Mouse (Mus musculus) heart, postnatal 36 days (tissue): ENCODE results near the gene Rbbp8nl. TPM values are rescaled to one million over a fixed set of nuclear protein-coding genes. Genes with fewer than 3 reads are reported as not detected.

Source experiments
- DNase-seq, 2 experiments: peaks; one replicate each; pipeline ENCODE4 v3.0.0; 2021 to 2022
- intact Hi-C: fragments of 180-260 bp; cut with DNase I; formaldehyde crosslinking; loops from one replicate; pipeline ENCODE4 v1.15.1; 2025
- microRNA-seq, 2 experiments: library from miRNA; unstranded; fragments of <30 nt; microRNA quantifications; one replicate each; pipeline ENCODE4 v1.2.0; 2021; ENCODE audit warnings: borderline number of aligned reads in 2 of 2
- total RNA-seq, 2 experiments: library from RNA; stranded (reverse); gene quantifications; 2 replicates each; pipeline ENCODE4 v1.2.3; 2021

The Rbbp8nl gene
- total RNA-seq, 2 experiments from 2014 or later = not detected

DNA sequence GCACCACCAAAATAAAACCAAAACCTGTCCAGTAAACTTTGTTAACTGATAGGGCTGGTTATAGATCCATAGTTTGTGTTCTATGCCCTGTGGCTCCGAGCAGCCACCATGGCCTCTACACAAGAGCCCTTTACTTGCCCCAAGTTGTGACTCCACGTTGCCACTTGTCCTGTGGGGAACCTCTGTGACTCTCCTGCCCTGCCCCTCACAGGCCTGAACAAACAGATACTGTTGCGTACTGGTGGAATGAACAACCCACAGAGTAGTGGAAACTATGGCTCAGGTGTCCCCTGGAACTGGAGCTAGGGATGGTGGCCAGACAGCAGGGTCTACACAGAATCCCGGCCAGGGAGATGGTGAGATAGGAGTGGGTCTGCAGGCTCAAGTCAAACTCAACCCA lies 53.9 kb downstream of the Rbbp8nl start:
- intact Hi-C loops = no loop called here
- no peak for DNase-seq

DNA sequence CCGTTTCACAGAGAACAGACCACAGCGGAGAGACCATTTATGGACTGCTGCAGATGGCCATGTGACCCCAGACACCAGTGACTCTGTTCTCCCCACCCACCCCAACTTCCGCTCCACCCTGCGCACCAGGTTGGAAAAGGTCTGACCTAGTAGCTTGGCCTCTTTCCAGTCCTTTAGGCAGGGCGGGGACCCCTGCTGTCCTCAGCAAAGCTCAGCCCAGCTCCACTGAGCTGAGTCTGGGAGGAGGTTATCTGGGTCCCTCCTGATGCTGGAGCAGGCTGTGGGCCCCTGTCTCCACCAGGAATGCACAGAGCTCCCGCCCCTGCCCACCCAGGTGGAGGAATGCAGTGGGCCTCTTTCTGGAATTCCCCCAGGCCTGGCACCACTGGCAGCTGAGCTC lies 54.7 kb downstream of the Rbbp8nl start:
- intact Hi-C loops = no loop called here
- no peak for DNase-seq

DNA sequence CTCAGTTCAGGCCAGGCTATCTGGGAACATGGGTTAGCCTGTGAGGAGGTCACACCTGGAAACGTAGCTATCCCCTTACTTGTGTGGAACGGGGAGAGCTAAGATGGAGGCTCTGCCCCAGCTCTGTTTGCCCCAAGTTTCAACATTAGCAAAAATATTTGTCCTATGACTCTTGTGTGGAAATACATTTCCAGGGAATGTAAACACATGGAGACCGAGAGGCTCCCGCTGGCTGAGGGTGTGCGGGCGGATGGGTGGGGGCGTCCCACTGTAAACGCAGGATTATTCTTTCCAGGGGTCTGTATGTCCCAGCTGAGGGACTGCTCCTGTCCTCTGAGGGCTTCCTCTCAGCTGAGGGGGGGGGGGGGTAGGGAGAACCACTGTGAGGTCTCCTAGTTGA lies 55.3 kb downstream of the Rbbp8nl start:
- intact Hi-C loops = no loop called here
- DNase-seq = no peak

DNA sequence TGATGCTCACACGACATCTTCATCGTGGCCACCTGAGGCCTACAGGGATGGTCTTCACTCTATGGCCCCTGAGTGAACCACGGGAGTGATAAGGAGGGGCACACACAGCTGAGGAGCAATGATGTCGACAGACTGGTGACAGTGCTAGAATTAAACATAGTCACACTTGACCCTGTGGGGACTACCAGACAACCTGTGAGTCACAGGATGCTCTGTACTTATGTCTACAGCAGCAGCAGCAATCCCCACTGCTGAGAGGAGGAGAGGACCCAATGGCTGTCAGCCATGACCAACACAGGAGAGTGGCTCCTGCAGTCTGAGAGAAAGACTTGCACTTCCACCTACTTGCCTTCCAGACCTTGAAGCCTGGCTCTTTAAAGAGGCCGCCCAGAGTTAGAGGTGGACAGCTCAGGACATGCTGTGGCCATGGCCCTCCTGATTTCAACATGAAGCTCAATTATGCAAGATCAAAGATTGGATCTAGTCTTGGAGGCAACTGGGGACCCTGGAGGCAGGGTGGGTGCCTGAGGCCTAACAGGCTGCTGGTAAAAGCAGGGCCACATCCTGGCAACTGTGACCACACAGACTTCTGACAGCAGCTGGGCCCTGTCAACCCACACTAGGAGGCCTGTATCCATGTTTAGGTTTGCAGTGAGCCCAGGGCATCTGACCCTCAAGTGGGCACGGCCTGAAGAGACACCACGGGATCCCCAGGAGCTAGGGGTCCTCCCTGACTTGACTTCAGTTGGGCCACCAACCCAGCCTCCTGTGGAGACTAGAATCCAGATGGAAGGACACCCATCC lies 56.4 kb downstream of the Rbbp8nl start:
- intact Hi-C loops = no loop called here
- no peak for DNase-seq

DNA sequence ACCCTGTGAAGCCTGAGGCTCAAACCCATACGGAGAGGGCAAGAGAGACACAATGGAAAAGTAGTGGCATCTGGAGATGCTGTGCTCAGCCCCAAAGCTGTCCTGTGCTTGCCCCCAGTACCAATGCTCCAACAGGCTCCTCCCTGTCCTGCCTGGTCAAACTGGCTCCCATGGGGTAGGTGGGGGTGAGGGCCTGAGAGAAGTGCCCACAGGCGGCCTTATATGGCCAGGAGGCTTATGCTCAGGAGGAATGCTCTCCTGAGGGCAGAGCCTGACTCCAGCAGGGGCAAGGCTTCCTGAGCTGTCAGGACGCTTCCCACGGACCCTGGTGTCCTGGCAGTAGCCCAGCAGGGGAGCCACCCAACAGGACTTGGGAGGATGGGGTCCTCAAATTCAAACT lies 59.2 kb downstream of the Rbbp8nl start:
- intact Hi-C loops = no loop called here
- DNase-seq = no peak

DNA sequence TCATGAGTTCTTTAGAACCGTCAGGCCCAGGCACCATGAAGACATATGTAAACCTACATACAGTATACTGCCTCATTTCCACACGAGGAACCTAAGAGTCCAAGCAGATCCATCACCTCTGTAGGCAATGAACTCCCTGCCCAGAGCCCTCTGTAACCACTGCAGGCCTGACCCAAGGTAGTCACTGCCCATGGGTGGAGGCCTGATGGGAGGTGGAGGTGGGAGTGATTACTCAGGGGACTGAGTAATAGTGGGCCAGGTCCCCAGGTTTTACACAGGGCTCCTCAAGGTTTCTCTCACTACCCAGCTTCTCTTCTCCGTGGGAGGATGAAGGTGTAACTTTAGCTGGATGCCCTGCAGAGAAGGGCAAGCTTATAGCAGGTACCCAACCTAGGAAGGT lies 60.5 kb downstream of the Rbbp8nl start:
- no peak for DNase-seq
- intact Hi-C loops = loop anchor here (2.0 kb wide), 1 partner anchor 22 kb away; no protein-coding TSS in a partner anchor

DNA sequence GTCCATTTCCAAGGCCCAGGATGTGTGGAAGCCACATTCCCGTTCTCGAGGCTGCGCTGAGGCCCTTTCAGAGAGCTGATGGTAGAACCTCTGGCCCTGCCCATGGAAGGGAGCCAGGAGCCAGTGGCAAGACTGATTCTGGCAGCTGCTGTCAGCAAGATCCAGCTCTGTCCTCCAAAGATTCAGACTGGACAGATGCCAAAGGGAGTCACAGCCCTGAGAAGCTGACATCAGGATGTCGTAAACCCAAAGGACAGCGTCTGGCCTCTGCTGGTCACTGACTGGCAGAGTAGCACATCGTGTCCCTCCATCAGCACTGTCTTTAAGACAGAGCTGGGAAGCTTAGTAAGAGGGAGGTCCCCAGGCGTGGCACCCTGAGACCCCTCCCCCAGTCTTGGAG lies 61.1 kb downstream of the Rbbp8nl start:
- DNase-seq = peak in 1 of 2 experiments; percentile 51

DNA sequence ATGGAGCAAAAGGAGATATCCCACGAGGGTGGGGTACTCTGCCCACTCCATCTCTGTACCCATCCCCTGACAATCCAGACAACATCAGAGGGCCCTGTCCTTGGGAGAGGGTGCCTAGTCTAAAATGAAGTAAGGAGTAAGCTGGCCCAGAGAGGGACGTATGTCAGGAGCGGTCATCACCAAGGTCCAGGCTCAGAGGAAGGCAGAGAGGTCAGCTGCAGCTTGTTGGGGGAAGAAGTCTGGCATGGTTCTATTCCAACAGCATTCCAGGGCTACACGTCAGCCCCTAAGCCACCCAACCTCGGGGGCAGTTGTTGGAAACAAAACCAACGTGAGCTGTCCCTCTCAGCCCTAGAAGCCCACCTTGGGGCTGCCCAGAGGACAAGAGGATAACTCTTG lies 61.6 kb downstream of the Rbbp8nl start:
- no peak for DNase-seq
- intact Hi-C loops = loop anchor here (1.0 to 2.0 kb wide), 2 partner anchors 20 to 23 kb away; no protein-coding TSS in a partner anchor

More for the DNA sequence above, 61.1 kb downstream of the Rbbp8nl start:
- intact Hi-C loops = loop anchor here (1.0 to 2.0 kb wide), 2 partner anchors 20 to 22 kb away; no protein-coding TSS in a partner anchor

Small RNAs within 50 kb of the gene (microRNA-seq; reads per million reads assigned to microRNA genes)
- gene Mir3091 = 0 reads per million in 2 experiments

Other genes starting within 250 kb of the Rbbp8nl start
- 100 to 1,000 TPM; 166 to 176 TPM for gene Psma7, start 247.4 kb downstream of the Rbbp8nl start, total RNA-seq
- gene Ss18l1, start 247.4 kb downstream of the Rbbp8nl start, total RNA-seq = 1 to 10 TPM; 2.0 to 2.4 TPM
- gene Mtg2, start 219.3 kb downstream of the Rbbp8nl start, total RNA-seq = 10 to 100 TPM; 27.1 to 30.0 TPM
- under 1 TPM in 1 of 2 experiments, not detected in 1; 0.19 TPM for gene Hrh3, start 185.4 kb downstream of the Rbbp8nl start, total RNA-seq
- 10 to 100 TPM; 36.0 to 36.2 TPM for gene Osbpl2, start 170.6 kb downstream of the Rbbp8nl start, total RNA-seq
- gene Adrm1, start 118.4 kb downstream of the Rbbp8nl start, total RNA-seq = 10 to 100 TPM; 86.6 to 89.7 TPM
- gene Lama5, start 64.0 kb downstream of the Rbbp8nl start, total RNA-seq = 10 to 100 TPM; 70.7 to 76.3 TPM
- 100 to 1,000 TPM; 500 to 574 TPM for gene Rps21, start 32.5 kb downstream of the Rbbp8nl start, total RNA-seq
- 10 to 100 TPM; 11.2 to 13.5 TPM for gene Cables2, start 16.4 kb downstream of the Rbbp8nl start, total RNA-seq
- 1 to 10 TPM in 1 of 2 experiments, under 1 TPM in 1; 0.65 to 1.1 TPM for gene Gata5, start 44.8 kb upstream of the Rbbp8nl start, total RNA-seq
- under 1 TPM in 1 of 2 experiments, not detected in 1; 0.08 TPM for gene Slco4a1, start 166.4 kb upstream of the Rbbp8nl start, total RNA-seq
- gene Ntsr1, start 210.1 kb upstream of the Rbbp8nl start, total RNA-seq = not detected